Mouse (Mus musculus): ENCODE data around the gene Cacna1e. TPM values are rescaled to one million over a fixed set of nuclear protein-coding genes. Genes with fewer than 3 reads are reported as not detected.

The Cacna1e gene
- 7.3 TPM for polyA plus RNA-seq (2014; fragmentation: Illumina TruSeq; extraction: RNeasy Lipid Tissue Mini Kit (QIAGEN cat#74804); ENCODE audit: low read depth, low replicate concordance)

DNA sequence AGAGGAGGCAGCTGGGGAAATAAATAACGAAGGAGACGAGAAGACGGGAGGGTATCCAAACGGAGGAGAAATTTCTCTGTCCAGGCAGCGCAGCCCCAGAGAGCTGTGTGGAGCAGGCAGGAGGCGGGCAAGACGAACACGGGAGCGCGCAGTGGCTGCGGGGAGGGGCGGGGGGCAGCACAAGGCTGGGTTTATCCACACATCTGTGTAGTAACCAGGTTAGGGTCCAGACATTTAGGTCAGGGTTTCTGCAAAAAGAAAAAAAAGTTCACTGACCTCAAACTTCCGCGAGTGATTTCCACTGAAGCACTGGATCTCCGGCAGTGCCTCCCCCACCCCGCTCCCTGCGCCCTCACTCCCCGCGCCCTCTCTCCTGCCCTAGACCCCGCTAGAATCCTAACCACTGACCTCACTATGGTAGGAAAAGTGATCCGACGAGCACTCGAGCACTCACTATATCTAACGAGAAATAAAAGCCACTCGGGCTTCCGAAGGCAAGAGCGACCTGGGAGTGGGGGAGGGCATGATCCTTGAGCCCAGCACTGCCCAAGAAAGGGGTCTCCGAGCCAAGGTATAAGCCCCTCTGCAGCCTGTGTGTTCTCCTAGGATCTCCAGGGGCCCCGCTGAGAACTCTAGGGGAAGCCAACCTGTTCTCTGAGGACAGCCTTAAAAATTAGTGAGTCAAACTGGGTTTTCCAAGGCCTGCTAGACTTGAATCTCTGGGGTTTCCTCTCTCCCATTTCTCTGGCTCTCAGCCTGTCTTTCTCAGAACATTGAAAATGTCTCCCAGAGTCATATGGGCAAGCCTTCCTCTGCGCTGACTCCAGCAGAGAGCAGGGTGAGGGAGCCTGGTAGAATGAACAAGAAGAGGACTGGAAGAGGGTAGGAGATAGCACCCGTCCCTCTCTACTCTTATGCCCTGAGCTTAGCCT is at the start of gene Cacna1e:
TSS of gene Cacna1e (minus strand) at position 227 of the 932 bp plus-strand sequence.

Other genes with a start within 250 kb of the Cacna1e start
- gene Ier5, start 215.1 kb upstream of the Cacna1e start, polyA plus RNA-seq (2014; fragmentation: Illumina TruSeq; extraction: RNeasy Lipid Tissue Mini Kit (QIAGEN cat#74804); ENCODE audit: low read depth, low replicate concordance) = 26.7 TPM

Measured in sigmoid colon, adult 10 weeks (tissue).